Comparison of ENCODE assay signal across 25 mouse cellular contexts in genomic region chr6:3860587-3860975, GRCm38 (mm10).
"Had no signal": no experiment of that assay in that cellular context is flagged by ENCODE, and none has a peak within 500 bp of the region (broad histone marks: within the 10 kb centered on the region; RNA-seq: fewer than 3 reads in every experiment).

No protein-coding gene starts in this region.

- H3K4me1 ChIP-seq: embryonic facial prominence, embryonic 10.5 days; embryonic facial prominence, embryonic 12.5 days; embryonic facial prominence, embryonic 13.5 days; embryonic facial prominence, embryonic 15.5 days; forebrain, embryonic 10.5 days; forebrain, embryonic 12.5 days; forebrain, embryonic 13.5 days; forebrain, embryonic 15.5 days had no signal

- H3K4me3 ChIP-seq: embryonic facial prominence, embryonic 10.5 days; embryonic facial prominence, embryonic 12.5 days; embryonic facial prominence, embryonic 13.5 days; embryonic facial prominence, embryonic 15.5 days; erythroblast, embryonic 14.5 days; forebrain, embryonic 10.5 days; forebrain, embryonic 12.5 days; forebrain, embryonic 13.5 days; forebrain, embryonic 15.5 days; gastrocnemius, adult 2 months had no signal

- H3K9me3 ChIP-seq: embryonic facial prominence, embryonic 10.5 days; embryonic facial prominence, embryonic 12.5 days; embryonic facial prominence, embryonic 13.5 days; embryonic facial prominence, embryonic 15.5 days; forebrain, embryonic 10.5 days; forebrain, embryonic 12.5 days; forebrain, embryonic 13.5 days; forebrain, embryonic 15.5 days had no signal

- H3K4me2 ChIP-seq: embryonic facial prominence, embryonic 12.5 days; embryonic facial prominence, embryonic 13.5 days; embryonic facial prominence, embryonic 15.5 days; forebrain, embryonic 12.5 days; forebrain, embryonic 13.5 days; forebrain, embryonic 15.5 days had no signal

- H3K27ac ChIP-seq: embryonic facial prominence, embryonic 10.5 days; embryonic facial prominence, embryonic 12.5 days; embryonic facial prominence, embryonic 13.5 days; embryonic facial prominence, embryonic 15.5 days; forebrain, embryonic 10.5 days; forebrain, embryonic 12.5 days; forebrain, embryonic 13.5 days; forebrain, embryonic 15.5 days; gastrocnemius, adult 2 months had no signal

- H3K27me3 ChIP-seq: embryonic facial prominence, embryonic 12.5 days; embryonic facial prominence, embryonic 13.5 days; embryonic facial prominence, embryonic 15.5 days; forebrain, embryonic 12.5 days; forebrain, embryonic 13.5 days; forebrain, embryonic 15.5 days had no signal

- H3K9ac ChIP-seq: embryonic facial prominence, embryonic 12.5 days; embryonic facial prominence, embryonic 13.5 days; embryonic facial prominence, embryonic 15.5 days; forebrain, embryonic 12.5 days; forebrain, embryonic 13.5 days; forebrain, embryonic 15.5 days; forebrain, postnatal 0 days had no signal

- DNase-seq: cerebellum, adult 2 months; cerebellum, adult 8-10 months; cerebellum, adult 9-10 months; cerebellum, adult 9-11 months; cerebellum, postnatal 14 days; cerebellum, postnatal 25 days; cerebellum, postnatal 36 days; embryo, embryonic 11 days; gastrocnemius, adult 2 months; gastrocnemius, postnatal 10 days; gastrocnemius, postnatal 14 days; gastrocnemius, postnatal 25 days; gastrocnemius, postnatal 36 days; heart, adult 11 months; heart, adult 18-20 months had no signal

- H3K36me3 ChIP-seq: embryonic facial prominence, embryonic 10.5 days; embryonic facial prominence, embryonic 12.5 days; embryonic facial prominence, embryonic 13.5 days; embryonic facial prominence, embryonic 15.5 days; forebrain, embryonic 10.5 days; forebrain, embryonic 12.5 days; forebrain, embryonic 15.5 days had no signal
